8 mouse cellular contexts compared by ENCODE assay signal in genomic region chr11:62427105-62427504, GRCm38 (mm10). TPM values are rescaled to one million over a fixed set of nuclear protein-coding genes. Genes with fewer than 3 reads are reported as not detected.
DNase-seq lines count a peak whose midpoint lies in the region; ATAC-seq and TF ChIP-seq lines count a peak whose summit lies in the region.

No protein-coding gene starts in this region.

- H3K27ac ChIP-seq in bone marrow macrophage, adult 2 months (ENCODE audit: insufficient read depth, low read depth, low read length): no peak overlapping the region

- TF ChIP-seq POLR2A in bone marrow macrophage, adult 2 months (IDR thresholded peaks at IDR 0.05; ENCODE audit: borderline replicate concordance, low read depth, low read length): no peak

- peak; percentile 23 to 27 for DNase-seq in cerebellum, postnatal 36 days
- peak; percentile 50 for DNase-seq in 416B (ENCODE audit: low read depth)
- DNase-seq in naive thymus-derived CD4-positive, alpha-beta T cell, adult 2 months (ENCODE audit: low read depth): peak; percentile 54
- no peak for DNase-seq in yolk sac, embryonic 10.5 days (ENCODE audit: low spot score)
- DNase-seq in left cerebral cortex, postnatal 14 days (ENCODE audit: low spot score in 2 of 2): no peak
- DNase-seq in layer of hippocampus, adult 8-10 months (ENCODE audit: low spot score in 2 of 2): no peak

- H3K4me3 ChIP-seq in bone marrow macrophage, adult 2 months (ENCODE audit: insufficient read depth, low read length): no peak overlapping the region

- intact Hi-C loops in left cerebral cortex, postnatal 14 days (cut with DNase I): no loop called here

- no peak for ATAC-seq in cerebellum, adult (ENCODE audit: insufficient number of reproducible peaks, low FRiP score, low TSS enrichment)

- TF ChIP-seq CTCF in bone marrow macrophage, adult 2 months (IDR thresholded peaks at IDR 0.05; ENCODE audit: low read depth, low read length): 0 out of 2 replicates have a peak, but pooled peaks have one; percentile 11

- peaks cover 5% of the 10 kb centered on the region for H3K4me1 ChIP-seq in bone marrow macrophage, adult 2 months (ENCODE audit: control insufficient read depth, insufficient read depth, low read length)

RNA-seq across cellular contexts. Expression of gene Pigl, which starts 31.2 kb away (rescaled TPM):
- 3.4 and 3.6 TPM in 2 replicates for polyA plus RNA-seq in bone marrow macrophage, adult 2 months (2012; ENCODE audit: insufficient read depth, insufficient read length, missing spikeins)
- 1 to 10 TPM; 6.5 to 7.2 TPM for total RNA-seq in left cerebral cortex, postnatal 14 days (2021)
- 1 to 10 TPM; 5.8 to 8.3 (median 6.9) TPM for total RNA-seq in layer of hippocampus, adult 8-10 months (2022)

RNA-seq across cellular contexts. Expression of gene Ncor1, which starts 31.2 kb away (rescaled TPM):
- 150 and 164 TPM in 2 replicates for polyA plus RNA-seq in bone marrow macrophage, adult 2 months (2012; ENCODE audit: insufficient read depth, insufficient read length, missing spikeins)
- 100 to 1,000 TPM; 244 to 270 TPM for total RNA-seq in left cerebral cortex, postnatal 14 days (2021)
- total RNA-seq in layer of hippocampus, adult 8-10 months (2022): 100 to 1,000 TPM; 269 to 325 (median 294) TPM

Comparison
In these comparisons a context has a peak if more than half of its experiments do, and no peak if none do; other contexts are left out.
1. DNase-seq: peak in cerebellum, postnatal 36 days (2 of 2), 416B (single experiment) and naive thymus-derived CD4-positive, alpha-beta T cell, adult 2 months (single experiment); none in yolk sac, embryonic 10.5 days (single experiment), left cerebral cortex, postnatal 14 days (0 of 2) and layer of hippocampus, adult 8-10 months (0 of 2).